Mouse (Mus musculus) kidney, postnatal 4 days (tissue): ENCODE results near the gene AW549877.

Experiments used
- DNase-seq, 2 experiments: peaks; one replicate each; pipeline ENCODE4 v3.0.0; 2021; ENCODE audit warnings: mixed read lengths in 2 of 2

AW549877 gene

DNA sequence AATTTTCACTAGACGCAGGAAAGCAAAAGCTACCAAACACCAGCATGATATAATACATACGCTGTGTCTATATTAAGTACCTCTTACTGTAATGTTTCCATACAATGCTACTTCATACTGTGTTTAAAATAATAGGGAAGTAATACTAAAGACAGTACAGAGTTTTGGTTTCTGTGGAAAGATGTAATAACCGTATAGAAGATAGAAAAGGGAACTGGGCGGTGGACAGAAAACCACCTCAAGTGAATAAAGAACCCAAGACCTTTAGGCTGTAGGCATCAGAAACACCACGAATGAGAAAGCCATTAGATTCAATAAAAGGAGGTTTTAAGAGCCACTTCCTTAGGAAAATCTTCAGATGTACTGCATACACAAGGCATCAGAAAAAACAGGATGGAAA, 12.8 kb downstream of the AW549877 start:
- DNase-seq: no peak

DNA sequence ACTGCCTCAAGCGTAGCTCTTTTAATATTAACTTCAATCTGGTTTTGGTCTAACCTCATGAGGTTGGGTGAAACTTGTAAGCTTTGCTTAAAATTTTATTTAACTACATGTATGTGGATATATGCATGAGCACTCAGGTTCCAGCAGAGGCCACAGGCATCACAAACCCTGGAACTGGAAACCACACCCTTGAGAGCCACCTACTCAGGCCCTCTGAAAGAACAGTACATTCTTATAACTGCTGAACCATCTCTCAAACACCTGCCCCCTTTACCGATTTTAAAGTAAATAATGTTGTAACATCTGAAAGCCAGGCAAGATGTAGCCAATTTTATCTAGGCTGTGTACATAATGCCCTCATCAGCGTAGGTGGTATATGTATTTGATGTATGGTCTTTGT, 15.7 kb downstream of the AW549877 start:
- DNase-seq: no peak

- peak; percentile 85 to 91 for DNase-seq
These were observed 16.3 kb downstream of the AW549877 start, which contains the start of gene Fbxo4 for GRCm38 (mm10) chr15:3979061-3979848. TSS of gene Fbxo4 (minus strand) at chr15:3979573.

- DNase-seq: no peak
These were observed 17.3 kb downstream of the AW549877 start for GRCm38 (mm10) chr15:3978279-3978678.

DNA sequence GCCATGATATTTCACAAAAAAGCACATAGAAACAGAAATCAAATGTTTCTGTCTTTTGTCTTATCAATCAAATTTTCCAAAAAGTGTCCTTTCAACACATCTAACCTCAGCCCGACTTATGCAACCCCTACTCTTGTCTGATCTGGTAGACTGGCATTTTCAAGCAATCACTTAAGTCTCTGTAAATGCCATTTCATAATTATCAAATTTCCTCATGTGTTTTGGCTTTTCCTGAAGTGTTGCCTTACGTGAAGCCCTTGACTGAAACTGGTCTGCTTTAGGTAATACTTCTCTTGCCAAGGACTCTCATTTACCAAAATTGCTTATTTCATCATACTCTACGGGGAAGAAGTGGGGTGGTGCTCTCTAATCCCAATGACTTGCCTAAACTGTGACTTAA, 22.2 kb downstream of the AW549877 start:
- DNase-seq: no peak

- DNase-seq: no peak
These were observed 25.4 kb downstream of the AW549877 start for GRCm38 (mm10) chr15:3970193-3970592.

- DNase-seq: no peak
These were observed 25.8 kb downstream of the AW549877 start for GRCm38 (mm10) chr15:3969743-3970142.

DNA sequence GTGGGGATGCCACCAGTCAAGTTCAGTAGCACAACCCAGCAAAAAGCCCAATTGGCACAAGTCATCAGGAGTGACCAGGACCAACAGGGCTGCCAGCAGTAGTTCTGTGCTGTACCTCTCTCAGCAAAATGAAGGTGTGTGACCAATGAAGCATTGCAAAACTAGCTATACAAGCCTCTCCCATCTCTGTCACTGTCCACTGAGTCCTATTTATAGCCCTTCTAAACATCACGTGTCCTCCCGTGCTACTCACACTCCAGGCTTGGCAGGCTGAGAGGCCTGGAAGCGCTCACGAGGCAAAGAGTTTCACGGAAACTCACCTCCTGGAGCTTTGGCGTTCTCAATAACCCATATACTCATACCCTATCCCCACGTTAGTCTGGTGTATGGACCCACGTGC, 33.3 kb downstream of the AW549877 start:
- peak; percentile 15 to 31 for DNase-seq

DNA sequence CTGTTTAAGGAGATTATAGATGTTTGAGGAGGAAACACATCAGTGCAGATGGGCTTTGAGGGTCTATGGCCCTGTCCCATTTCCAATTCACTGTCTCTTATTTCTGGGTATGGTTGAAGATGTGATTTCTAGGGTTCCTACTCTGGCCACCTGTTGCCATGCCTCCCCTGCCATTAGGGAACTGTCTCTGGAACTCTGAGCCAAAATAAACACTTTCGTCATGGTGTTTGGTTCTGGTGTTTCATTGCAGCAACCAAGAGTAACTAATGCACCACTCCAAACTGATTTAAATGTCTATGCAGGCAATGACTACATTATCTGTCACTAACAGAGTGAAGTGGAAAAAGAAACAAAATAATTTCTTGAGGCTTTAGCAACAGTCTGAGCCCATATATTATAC, 35.5 kb downstream of the AW549877 start:
- no peak for DNase-seq

GRCm38 (mm10) chr15:3957982-3958381, 37.6 kb downstream of the AW549877 start:
- peak; percentile 70 for DNase-seq

DNA sequence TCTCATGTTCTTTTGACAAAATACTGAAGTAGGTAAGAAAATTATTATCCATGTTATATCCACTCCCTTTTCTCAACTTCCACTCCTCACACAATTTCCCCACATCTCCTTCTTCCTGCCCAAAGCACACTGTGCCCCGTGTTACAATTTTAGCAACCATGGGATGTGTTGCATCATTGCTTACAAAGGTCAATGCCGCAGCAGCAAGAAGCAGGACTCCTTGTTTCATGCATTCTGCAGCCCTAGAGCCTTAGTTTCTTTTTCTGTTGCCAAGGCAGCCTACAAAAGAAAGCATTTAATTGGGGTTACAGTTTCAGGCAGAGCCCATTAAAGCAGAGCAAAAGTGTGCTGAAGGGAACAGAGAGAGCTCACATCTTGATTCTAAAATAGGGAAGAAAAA, 40.6 kb downstream of the AW549877 start:
- no peak for DNase-seq

DNA sequence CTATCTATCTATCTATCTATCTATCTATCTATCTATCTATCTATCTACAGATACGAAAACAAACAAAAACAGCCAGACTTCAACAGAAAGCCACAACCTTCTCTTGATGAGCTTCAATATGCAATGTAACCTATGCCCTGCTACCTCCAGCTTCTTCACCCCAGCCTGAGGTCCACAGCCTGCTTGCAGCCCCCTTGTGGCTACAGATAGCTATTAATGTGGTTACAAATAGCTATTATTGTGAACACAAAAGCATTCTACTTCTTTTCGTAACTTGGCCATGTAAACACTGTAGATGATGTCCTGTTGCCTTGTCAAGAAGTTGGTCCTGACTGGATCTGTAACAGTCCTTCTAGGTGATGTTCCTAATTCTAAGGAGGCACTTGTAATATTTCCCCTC, 57.4 kb downstream of the AW549877 start:
- no peak for DNase-seq

DNA sequence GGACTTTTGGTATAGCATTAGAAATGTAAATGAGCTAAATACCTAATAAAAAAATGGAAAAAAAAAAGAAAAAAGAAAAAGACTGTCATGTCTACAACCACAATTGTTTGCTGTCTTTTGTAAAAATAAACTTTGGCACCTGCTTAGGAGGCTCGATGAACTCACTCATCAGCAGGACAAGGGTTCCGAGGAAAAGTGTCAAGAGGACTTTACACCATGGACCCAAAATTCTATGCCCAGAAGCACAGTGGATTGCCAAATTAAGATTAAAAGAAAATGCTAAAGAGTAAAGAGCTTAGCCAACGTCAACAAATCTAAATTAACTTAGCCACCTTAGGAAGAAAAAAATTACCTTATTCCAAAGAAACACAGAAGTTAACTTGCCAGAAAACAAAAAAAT, 59.5 kb downstream of the AW549877 start:
- DNase-seq: no peak

- no peak for DNase-seq
These were observed 62.1 kb downstream of the AW549877 start for GRCm38 (mm10) chr15:3933466-3933865.
